29 mouse cellular contexts compared by ENCODE assay signal in genomic region chr1:155015669-155016068, GRCm38 (mm10).
"Had no signal": no experiment of that assay in that cellular context is flagged by ENCODE, and none has a peak within 500 bp of the region (broad histone marks: within the 10 kb centered on the region; RNA-seq: fewer than 3 reads in every experiment).

No protein-coding gene starts in this region.

- H3K27me3 ChIP-seq: embryonic facial prominence, embryonic 15.5 days; forebrain, embryonic 12.5 days; forebrain, embryonic 13.5 days; forebrain, embryonic 15.5 days had no signal

- ATAC-seq: forebrain, embryonic 13.5 days; forebrain, embryonic 14.5 days; forebrain, embryonic 15.5 days; forebrain, embryonic 16.5 days; forebrain, postnatal 0 days had no signal

- H3K36me3 ChIP-seq: embryonic facial prominence, embryonic 10.5 days; embryonic facial prominence, embryonic 12.5 days; embryonic facial prominence, embryonic 13.5 days; embryonic facial prominence, embryonic 15.5 days; forebrain, embryonic 10.5 days; forebrain, embryonic 12.5 days; forebrain, embryonic 15.5 days had no signal

- H3K4me1 ChIP-seq: forebrain, embryonic 12.5 days; forebrain, embryonic 13.5 days; forebrain, embryonic 15.5 days had no signal

- H3K4me3 ChIP-seq: embryonic facial prominence, embryonic 10.5 days; embryonic facial prominence, embryonic 12.5 days; embryonic facial prominence, embryonic 13.5 days; embryonic facial prominence, embryonic 15.5 days; erythroblast, embryonic 14.5 days; forebrain, embryonic 10.5 days; forebrain, embryonic 12.5 days; forebrain, embryonic 13.5 days; forebrain, embryonic 15.5 days; gastrocnemius, adult 2 months; heart, adult 2 months had no signal

- DNase-seq: cerebellum, adult 2 months; cerebellum, adult 8-10 months; cerebellum, adult 9-10 months; cerebellum, adult 9-11 months; cerebellum, postnatal 10 days; cerebellum, postnatal 14 days; cerebellum, postnatal 25 days; cerebellum, postnatal 36 days; embryo, embryonic 11 days; forebrain, postnatal 0 days; gastrocnemius, adult 2 months; gastrocnemius, postnatal 10 days; gastrocnemius, postnatal 14 days; gastrocnemius, postnatal 25 days; gastrocnemius, postnatal 36 days; heart, adult 11 months; heart, adult 18-20 months; heart, adult 2 months had no signal

- H3K4me2 ChIP-seq: embryonic facial prominence, embryonic 12.5 days; embryonic facial prominence, embryonic 13.5 days; embryonic facial prominence, embryonic 15.5 days; forebrain, embryonic 12.5 days; forebrain, embryonic 13.5 days; forebrain, embryonic 15.5 days had no signal

- H3K27ac ChIP-seq: embryonic facial prominence, embryonic 10.5 days; embryonic facial prominence, embryonic 12.5 days; embryonic facial prominence, embryonic 13.5 days; embryonic facial prominence, embryonic 15.5 days; forebrain, embryonic 10.5 days; forebrain, embryonic 12.5 days; forebrain, embryonic 13.5 days; forebrain, embryonic 15.5 days; gastrocnemius, adult 2 months; heart, adult 2 months had no signal

- H3K9me3 ChIP-seq: embryonic facial prominence, embryonic 10.5 days; embryonic facial prominence, embryonic 12.5 days; embryonic facial prominence, embryonic 13.5 days; embryonic facial prominence, embryonic 15.5 days; forebrain, embryonic 10.5 days; forebrain, embryonic 12.5 days; forebrain, embryonic 13.5 days; forebrain, embryonic 15.5 days had no signal

- H3K9ac ChIP-seq: embryonic facial prominence, embryonic 12.5 days; embryonic facial prominence, embryonic 13.5 days; embryonic facial prominence, embryonic 15.5 days; forebrain, embryonic 12.5 days; forebrain, embryonic 13.5 days; forebrain, embryonic 15.5 days; forebrain, postnatal 0 days had no signal
